Mouse (Mus musculus): Measurements from ENCODE around the gene Rint1. TPM values are rescaled to one million over a fixed set of nuclear protein-coding genes. Genes with fewer than 3 reads are reported as not detected.

Gene Rint1
- total RNA-seq, 4 experiments from 2014 or later, result 7.1 to 9.2 (median 7.9) TPM

DNA sequence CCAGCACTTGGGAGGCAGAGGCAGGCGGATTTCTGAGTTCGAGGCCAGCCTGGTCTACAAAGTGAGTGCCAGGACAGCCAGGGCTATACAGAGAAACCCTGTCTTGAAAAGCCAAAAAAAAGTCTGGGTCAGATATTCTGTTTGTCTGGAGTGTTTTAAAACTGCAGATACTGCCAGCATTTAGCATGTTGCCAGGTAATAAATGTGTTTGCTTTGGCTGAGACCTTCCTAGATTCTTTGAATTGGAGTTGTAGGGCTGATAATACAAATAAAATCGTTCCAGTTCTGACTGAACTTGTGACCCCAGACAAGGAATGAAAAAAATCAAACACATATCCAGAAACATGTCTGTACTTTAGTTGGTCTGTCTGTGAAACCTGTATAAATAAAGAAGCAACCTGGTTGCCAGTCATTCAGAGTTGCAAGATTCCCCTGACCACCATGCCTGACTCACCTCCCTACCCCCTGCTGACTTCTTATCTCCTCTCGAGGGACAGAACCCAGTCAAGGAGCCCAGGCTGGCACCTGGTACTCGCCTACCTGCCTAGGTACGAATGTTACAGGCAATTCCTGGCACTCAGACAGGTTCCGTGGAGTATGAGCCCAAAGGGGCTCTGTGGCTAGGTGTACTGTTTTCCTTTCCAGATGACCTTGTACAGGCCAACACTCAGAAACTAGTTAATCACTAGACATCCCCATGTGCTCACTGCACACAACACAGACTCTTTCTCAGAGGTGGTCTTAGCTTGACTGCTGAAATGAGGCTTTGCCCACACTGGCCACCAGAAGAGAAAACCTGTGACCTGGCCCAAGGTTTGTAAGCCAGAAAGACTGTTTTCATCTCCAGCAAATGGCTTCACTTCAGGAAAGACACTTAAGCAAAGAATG lies 75.9 kb downstream of the Rint1 start:
- no peak for DNase-seq (ENCODE audit: low spot score in 2 of 2)

DNA sequence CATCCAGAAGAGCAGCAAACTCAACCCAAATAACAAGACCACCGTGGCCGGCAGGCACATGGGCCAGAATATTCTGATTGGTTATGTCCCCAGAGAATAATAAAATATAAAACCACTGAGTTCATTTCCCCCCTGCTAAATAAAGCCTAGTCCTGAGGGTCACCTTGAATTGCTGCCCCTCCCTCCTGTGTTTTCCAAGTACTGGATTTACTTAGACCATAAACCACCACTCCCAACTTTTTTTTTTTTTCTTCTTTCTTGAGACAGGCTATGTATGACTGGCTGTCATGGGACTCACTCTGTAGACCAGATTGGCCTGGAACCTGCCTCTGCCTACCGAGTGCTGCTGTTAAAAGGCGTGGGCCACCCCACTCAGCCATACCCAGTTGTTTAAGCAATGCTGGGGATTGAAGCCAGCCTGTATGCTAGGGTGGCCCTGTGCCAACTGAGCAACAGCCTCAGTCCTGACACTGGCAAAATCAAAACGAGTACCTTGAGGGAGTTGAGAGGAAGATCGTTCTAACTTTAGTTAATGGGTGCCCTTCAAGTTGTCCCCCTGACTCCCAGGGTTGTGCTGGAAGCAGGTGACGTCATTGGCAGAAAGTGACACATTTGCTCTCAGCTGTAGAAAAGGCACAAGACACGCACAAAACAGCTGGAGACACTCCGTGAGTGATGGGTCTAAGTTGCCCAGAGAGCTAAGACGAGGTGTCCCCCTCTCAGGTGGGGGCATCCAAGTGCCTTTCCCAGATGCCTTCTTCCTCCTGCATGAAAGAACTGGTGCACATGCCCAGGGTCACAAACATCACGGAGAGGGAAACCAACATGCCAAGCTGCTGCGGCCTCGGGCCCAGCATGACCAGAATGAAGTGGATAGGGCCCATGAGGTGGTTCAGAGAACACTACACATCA lies 76.8 kb downstream of the Rint1 start:
- no peak for DNase-seq (ENCODE audit: low spot score in 2 of 2)

DNA sequence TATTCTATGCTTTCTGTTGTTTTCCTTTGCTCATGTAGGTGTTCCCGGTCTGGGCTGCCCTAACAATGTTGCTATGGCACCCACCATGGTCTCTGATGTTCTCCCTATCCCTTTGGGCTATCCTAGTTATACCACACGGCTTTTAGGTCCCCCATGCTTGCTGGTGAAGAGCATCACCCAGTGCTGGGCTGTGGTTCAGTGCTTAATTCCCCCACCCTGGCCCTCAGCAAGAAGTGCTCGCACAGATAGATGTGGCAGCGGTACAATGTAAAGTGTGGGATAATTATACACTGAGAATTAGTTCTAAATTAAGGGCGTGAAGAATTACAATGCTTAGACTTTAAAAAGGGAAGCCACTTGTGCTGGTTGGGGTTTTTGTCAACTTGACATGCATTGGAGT lies 78.4 kb downstream of the Rint1 start:
- DNase-seq (ENCODE audit: low spot score in 2 of 2), result no peak

Other genes with a start within 250 kb of the Rint1 start
- 10 to 100 TPM; 26.2 to 32.1 (median 28.7) TPM for gene Srpk2, start 103.1 kb upstream of the Rint1 start, total RNA-seq (2022)
- 10 to 100 TPM in 2 of 4 experiments, 1 to 10 TPM in 2; 8.4 to 14.4 (median 10.1) TPM for gene Pus7, start 4.0 kb upstream of the Rint1 start, total RNA-seq (2022)
- gene Tomm7, start 56.5 kb downstream of the Rint1 start, total RNA-seq (2022), result 10 to 100 TPM; 65.2 to 74.8 (median 72.6) TPM
- 1 to 10 TPM; 4.1 to 5.9 (median 4.7) TPM for gene Fam126a, start 243.0 kb downstream of the Rint1 start, total RNA-seq (2022)

Data from gastrocnemius, adult 8-10 months (tissue).